Mouse (Mus musculus): ENCODE measurements around the gene Rfx6.
A peak's percentile ranks its signal among the peaks of the same experiment; 100 is the strongest.

Gene Rfx6

DNA sequence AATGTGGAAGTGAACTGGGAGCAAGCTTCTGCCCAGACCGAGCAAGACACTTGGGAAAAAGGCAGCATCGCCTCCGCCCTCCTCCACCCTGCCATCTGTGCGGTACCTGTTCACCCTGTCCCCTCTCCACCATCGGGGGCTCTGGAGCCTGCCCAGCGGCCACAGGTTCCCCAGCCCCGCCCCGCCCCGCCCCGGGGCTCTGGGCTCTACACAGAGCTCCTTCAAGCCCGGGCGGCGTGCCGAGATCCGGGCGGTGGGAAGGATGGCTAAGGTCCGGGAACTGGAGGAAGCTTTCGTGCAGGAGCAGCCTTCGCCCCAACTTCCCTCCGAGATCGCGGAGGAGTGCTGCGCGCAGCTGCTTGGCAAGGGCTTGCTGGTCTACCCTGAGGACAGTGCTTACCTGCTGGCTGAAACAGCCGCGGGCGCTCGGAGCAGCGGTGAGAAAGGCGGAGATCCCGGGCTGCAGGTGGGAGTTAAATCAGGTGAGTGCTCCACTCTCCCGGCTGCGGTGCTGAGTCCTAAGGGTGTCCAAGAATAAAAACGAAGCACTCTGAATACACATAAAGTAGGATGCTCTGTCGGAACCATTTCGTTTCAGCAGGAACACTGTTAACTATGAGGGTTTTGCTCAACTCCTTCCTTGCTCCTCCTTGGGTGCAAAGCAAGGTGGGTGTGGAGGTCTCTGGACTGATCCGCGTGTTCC, at the start of gene Rfx6:
Gene Rfx6 (plus strand): TSS at position 209 of the 703 bp plus-strand sequence.
- DNase-seq, result peak; percentile 51 to 62

DNA sequence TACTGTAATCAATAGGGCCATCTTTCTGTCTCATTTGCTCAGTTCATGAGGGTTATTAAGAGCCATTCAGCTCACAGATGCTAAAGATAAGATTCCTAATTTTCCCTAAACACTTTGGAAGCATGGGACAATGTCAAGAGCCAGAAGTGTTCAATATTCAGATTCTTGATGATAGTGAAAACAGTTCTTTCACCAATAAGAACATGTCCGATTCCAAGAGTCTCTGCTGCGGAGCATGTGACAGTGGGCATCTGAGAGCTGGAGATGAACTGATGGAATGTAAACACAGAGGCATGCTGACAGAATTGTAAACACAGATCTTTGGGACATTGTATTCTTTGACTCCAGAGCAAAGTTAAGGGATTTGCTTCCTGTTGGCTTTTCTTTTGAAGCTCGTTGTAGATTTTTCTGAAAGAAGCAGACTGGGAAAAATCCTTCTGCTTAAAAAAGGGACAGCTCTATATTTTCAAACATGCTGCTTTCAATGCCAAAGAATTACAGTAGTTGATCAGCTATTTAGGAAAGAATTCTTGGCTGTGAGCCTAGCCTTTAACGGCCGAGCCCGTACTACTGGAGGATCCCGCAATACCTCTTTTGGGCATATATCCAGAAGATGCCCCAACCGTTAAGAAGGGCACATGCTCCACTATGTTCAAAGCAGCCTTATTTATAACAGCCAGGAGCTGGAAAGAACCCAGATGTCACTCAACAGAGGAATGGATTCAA, 46.0 kb upstream of the Rfx6 start, which contains the start of gene Gprc6a:
Gene Gprc6a (minus strand): TSS at position 51 of the 726 bp plus-strand sequence.
- DNase-seq, result no peak

GRCm38 (mm10) chr10:51649506-51650221, 27.9 kb upstream of the Rfx6 start:
- DNase-seq, result no peak

DNA sequence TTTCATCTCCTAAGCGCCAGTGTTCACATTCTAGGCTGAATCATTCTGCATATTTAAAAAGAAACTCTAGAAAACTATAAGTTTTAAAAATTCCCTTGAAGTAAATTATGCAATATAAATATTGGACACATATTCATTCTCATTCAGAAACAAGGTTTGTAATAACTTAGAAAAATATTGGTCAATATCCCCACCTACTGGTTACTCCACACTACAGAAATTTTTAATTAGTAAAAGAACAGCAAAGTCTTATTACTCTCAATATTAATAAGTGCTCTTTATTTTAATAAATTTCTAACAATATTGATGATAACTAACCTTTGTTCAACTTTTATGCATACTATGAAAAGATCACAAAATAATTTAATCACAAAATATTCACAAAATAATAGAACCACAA, 20.2 kb upstream of the Rfx6 start:
- DNase-seq, result no peak

GRCm38 (mm10) chr10:51669334-51669733, 8.2 kb upstream of the Rfx6 start:
- peak; percentile 13 to 14 for DNase-seq

GRCm38 (mm10) chr10:51671583-51671982, 6.0 kb upstream of the Rfx6 start:
- DNase-seq, result no peak

GRCm38 (mm10) chr10:51672082-51672779, 5.3 kb upstream of the Rfx6 start:
- DNase-seq, result no peak

GRCm38 (mm10) chr10:51678251-51678639, 689 bp downstream of the Rfx6 start:
- no peak for DNase-seq

DNA sequence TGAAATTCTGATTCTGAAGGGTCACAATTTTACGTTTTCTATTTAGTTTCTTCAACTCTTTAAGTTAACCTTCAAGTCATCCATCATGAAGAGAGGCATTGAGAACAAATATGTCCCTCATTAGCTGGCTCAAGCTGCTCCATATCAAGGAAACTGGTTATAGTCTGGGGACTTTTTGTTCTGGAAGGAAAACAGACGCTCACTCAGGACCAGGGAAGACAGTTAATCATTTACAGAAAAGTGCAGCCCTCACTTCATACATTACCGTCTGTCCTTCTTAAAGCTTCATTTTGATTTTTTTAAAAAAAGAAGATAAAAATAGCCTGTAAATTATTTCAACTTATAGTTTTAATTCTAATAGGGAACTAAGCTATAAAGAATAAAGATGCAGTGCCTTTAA, 43.3 kb downstream of the Rfx6 start:
- DNase-seq, result no peak

GRCm38 (mm10) chr10:51761436-51761835, 83.9 kb downstream of the Rfx6 start:
- no peak for DNase-seq

DNA sequence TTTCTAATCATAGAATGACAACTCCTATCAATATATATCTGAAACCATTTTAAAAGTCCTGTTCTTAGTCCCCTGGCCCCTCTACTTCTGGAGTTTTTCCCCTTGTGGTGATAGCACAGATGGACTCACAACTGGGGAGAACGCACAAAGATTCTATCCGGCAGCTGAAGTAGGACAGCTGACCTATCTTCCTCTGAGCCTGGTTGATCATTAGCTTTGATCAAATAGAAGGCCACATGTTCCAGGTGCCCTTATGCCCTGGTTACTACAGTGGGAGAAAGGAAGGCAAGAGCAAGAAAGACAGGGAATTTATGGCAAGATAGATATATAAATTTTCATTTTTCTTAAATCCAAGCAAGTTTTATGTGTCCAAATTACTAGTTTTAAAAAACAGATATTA, 85.7 kb downstream of the Rfx6 start:
- no peak for DNase-seq

DNA sequence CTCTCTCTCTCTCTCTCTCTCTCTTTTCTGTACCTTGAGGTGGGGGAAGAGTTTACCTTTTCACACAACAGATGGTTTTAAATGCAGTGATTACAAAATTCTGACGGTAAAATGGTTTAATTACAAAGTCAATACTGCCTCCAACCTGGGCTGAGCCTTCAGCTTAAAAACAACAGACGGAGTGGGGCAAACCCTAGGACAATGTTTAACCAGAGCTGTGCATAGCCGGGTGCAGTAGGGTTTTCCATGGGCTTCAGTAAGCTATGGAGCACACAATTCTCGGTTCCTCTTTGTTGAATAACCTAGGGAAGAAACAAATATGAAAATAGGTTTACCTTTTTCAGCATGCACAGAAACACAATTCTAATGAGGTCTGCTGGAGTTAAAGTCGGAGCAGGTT, 90.9 kb downstream of the Rfx6 start:
- DNase-seq, result no peak

- DNase-seq, result no peak
These were observed 91.7 kb downstream of the Rfx6 start for GRCm38 (mm10) chr10:51769252-51769651.

DNA sequence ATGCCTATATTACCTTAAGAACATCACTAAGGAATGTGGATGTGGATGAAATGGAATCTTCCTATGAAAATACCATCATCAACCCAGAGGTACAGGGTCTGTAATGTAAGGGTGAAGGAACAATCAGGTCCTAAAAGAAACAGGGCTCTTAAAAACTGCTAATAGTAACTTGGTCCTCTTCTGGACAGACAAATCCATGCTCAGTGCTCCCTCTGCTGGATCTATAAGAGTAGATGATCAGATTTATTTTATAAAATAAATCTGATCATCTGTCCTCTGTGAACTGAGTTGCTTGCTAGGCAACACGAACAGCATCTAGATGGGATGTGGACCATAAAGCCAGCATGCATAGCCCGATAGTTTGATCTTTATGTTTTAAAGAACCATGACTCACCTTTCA, 102.1 kb downstream of the Rfx6 start:
- peak; percentile 2 to 21 for DNase-seq
